Mouse (Mus musculus) limb, embryonic 11.5 days (tissue): ENCODE results near the gene Tnfrsf14. TPM values are rescaled to one million over a fixed set of nuclear protein-coding genes. Genes with fewer than 3 reads are reported as not detected.

ENCODE experiments used
- ATAC-seq: fragments of 200-750 bp; cut with Nextera tagmentation; 2 replicates; pipeline ENCODE4 v1.8.0; 2017; ENCODE audit warnings: low read depth; ENCODE audit not compliant: insufficient number of reproducible peaks, low FRiP score, low TSS enrichment
- DNase-seq: peaks from one replicate; pipeline ENCODE4 v3.0.0-alpha.2; 2015; ENCODE audit warnings: low spot score
- H3K27ac ChIP-seq: fragments of 300-500 bp; sonication (generic); replicated peaks from 2 replicates; pipeline ENCODE4 v1.5.1; 2014; ENCODE audit warnings: low read depth, mild to moderate bottlenecking, low read length
- H3K27me3 ChIP-seq: fragments of 300-500 bp; sonication (generic); 2 replicates; pipeline ENCODE4 v1.6.1; 2014; ENCODE audit warnings: mild to moderate bottlenecking, low read length, mixed read lengths; ENCODE audit not compliant: control insufficient read depth, insufficient read depth
- H3K36me3 ChIP-seq: fragments of 300-500 bp; sonication (generic); 2 replicates; pipeline ENCODE4 v1.6.1; 2014; ENCODE audit warnings: mild to moderate bottlenecking, low read length, moderate library complexity, mixed read lengths; ENCODE audit not compliant: control insufficient read depth, insufficient read depth
- H3K4me1 ChIP-seq: fragments of 300-500 bp; sonication (generic); 2 replicates; pipeline ENCODE4 v1.6.1; 2014; ENCODE audit warnings: low read length, mixed read lengths; ENCODE audit not compliant: control insufficient read depth, insufficient read depth
- H3K4me2 ChIP-seq: fragments of 300-500 bp; sonication (generic); 2 replicates; pipeline ENCODE4 v1.6.1; 2014; ENCODE audit warnings: low read depth, mild to moderate bottlenecking, moderate library complexity; ENCODE audit not compliant: severe bottlenecking
- H3K4me3 ChIP-seq: fragments of 300-500 bp; sonication (generic); 2 replicates; pipeline ENCODE4 v1.5.1; 2014; ENCODE audit warnings: low read depth, low read length
- H3K9ac ChIP-seq: fragments of 300-500 bp; sonication (generic); 2 replicates; pipeline ENCODE4 v1.6.1; 2014; ENCODE audit warnings: mild to moderate bottlenecking, low read length
- H3K9me3 ChIP-seq: fragments of 300-500 bp; sonication (generic); 2 replicates; pipeline ENCODE4 v1.6.1; 2016; ENCODE audit warnings: low read length; ENCODE audit not compliant: control insufficient read depth
- WGBS: fragments of 180-500 bp; shearing (Covaris S2); extraction: QIAGEN DNeasy Blood & Tissue Kit; methylation state at CpG from one replicate; pipeline ENCODE4 v1.1.7; 2014; 5-methylcytosine and 5-hydroxymethylcytosine counted together
- polyA plus RNA-seq: library from polyadenylated mRNA; unstranded; fragments of >200 nt; fragmentation: Nextera tagmentation; extraction: Ambion mirVana; gene quantifications from 2 replicates; pipeline ENCODE4 v1.2.1, GENCODE M21; 2014

The Tnfrsf14 gene
- polyA plus RNA-seq, 1 experiment from 2014 or later: 1.3 TPM

DNA sequence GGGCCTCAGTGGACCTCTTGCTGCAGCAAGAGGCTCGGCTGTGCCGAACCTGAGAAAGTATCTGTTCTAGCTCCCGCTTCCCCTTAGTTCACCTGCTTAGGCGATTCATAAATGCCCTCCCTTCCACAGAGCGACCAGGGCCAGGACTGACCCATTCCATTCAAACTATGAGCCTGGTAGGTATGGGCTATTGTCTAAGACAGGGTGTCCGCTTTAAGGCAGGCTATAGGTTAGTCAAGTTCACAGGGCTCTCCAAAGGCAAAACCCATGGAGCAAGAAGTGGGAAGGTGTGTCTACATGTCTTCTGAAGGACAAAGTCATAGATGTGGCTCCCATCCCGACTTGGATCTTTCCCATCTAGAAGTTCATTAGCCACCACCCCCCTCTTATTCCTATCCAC is 34.3 kb upstream of the Tnfrsf14 start:
- 76% methylated on average over 7 of the region's 7 CpGs for WGBS
- Histone ChIP-seq H3K27me3 (peaks cover 55% of the 10 kb centered on the region), H3K4me2 (no peak overlapping the region), H3K4me3 (no peak overlapping the region), H3K9ac (no peak overlapping the region), H3K36me3 (peaks cover 3% of the 10 kb centered on the region; the same call in 1 of the 2 replicates), H3K4me1 (peaks cover 41% of the 10 kb centered on the region), H3K27ac (no peak overlapping the region), H3K9me3 (no peaks in the 10 kb centered on the region)
- ATAC-seq (no peak), DNase-seq (no peak)

DNA sequence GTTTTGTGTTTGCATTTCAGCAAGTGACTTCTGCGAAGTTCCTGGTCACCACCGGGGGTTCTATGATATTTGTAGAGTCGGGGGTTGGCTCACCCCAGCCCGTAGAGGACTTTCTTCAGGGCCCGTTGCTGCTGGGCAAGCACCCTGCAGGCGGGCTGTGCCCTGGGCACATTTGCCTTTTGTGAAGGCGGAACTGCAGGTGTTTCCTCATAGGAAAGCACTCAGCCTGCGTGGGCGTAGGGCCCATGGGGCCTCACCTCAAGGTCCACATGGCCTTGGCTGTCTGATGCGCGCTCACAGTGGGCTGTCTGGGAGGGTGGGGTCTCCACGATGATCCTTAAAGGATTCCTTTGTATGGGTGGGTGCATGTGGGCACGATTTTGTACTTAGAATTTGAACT is 33.5 kb upstream of the Tnfrsf14 start:
- Histone ChIP-seq H3K36me3 (peaks cover 3% of the 10 kb centered on the region; the same call in 1 of the 2 replicates), H3K4me1 (peaks cover 44% of the 10 kb centered on the region), H3K27me3 (peaks cover 57% of the 10 kb centered on the region), H3K9ac (no peak overlapping the region), H3K9me3 (no peaks in the 10 kb centered on the region), H3K4me2 (peak overlapping the region; percentile 51), H3K27ac (no peak overlapping the region), H3K4me3 (peak overlapping the region; percentile 37)
- 20% methylated on average over 13 of the region's 13 CpGs for WGBS
- DNase-seq (no peak), ATAC-seq (no peak)

DNA sequence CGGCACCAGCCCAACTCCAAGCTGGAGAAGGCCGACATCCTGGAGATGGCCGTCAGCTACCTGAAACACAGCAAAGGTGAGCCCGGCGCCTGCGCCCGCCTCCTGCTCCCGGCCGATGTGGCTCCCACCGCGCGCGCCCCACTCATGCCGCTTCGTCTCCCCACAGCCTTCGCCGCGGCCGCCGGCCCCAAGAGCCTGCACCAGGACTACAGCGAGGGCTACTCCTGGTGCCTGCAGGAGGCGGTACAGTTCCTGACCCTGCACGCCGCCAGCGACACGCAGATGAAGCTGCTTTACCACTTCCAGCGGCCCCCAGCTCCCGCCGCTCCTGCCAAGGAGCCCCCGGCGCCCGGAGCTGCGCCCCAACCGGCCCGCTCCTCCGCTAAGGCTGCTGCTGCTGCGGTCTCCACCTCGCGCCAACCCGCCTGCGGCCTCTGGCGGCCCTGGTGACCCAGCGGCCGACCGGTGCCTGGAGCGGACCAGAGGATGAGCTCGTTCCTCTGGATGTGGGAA is 32.9 kb upstream of the Tnfrsf14 start:
- Histone ChIP-seq H3K27me3 (peaks cover 58% of the 10 kb centered on the region), H3K9ac (peak overlapping the region; percentile 47; the same call in 1 of the 2 replicates), H3K27ac (no peak overlapping the region), H3K4me3 (peak overlapping the region; percentile 37), H3K4me2 (peak overlapping the region; percentile 51), H3K9me3 (no peaks in the 10 kb centered on the region), H3K36me3 (peaks cover 2% of the 10 kb centered on the region; the same call in 1 of the 2 replicates), H3K4me1 (peaks cover 44% of the 10 kb centered on the region)
- under 1% methylated on average over 35 of the region's 47 CpGs for WGBS
- no peak for ATAC-seq
- DNase-seq: peak; percentile 66

DNA sequence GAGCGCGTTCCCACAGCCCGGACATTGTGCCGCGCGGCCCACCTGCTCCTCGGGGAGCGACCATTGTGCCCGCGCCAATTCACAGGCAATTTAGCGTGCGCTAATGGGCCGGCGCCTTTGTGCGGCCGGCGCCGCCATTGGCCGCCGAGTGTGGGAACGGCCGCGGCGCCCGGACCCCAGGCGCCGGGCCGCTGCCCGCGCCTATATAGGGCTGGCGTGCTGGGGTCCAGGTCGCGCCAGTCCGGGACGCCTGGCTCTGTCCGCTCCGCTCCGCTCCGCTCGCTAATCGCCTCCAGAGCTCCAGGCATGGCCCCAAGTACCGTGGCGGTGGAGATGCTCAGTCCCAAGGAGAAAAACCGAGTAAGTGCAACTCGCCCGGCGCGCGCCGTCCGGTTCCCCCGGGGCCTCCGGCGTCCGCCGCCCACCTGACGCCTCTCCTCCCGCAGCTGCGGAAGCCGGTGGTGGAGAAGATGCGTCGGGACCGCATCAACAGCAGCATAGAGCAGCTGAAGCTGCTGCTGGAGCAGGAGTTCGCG is 32.4 kb upstream of the Tnfrsf14 start, which contains the start of gene Hes5:
Gene Hes5 (plus strand): TSS at position 234 of the 536 bp plus-strand sequence.
- ATAC-seq: no peak
- Histone ChIP-seq H3K9ac (peak within 1 kb of the TSS; percentile 47; the same call in 1 of the 2 replicates), H3K9me3 (no peaks in the 10 kb centered on the region), H3K4me3 (peak within 1 kb of the TSS; percentile 37), H3K27me3 (peaks cover 58% of the 10 kb centered on the region), H3K4me1 (peaks cover 44% of the 10 kb centered on the region), H3K27ac (no peak within 1 kb of the TSS), H3K4me2 (peak within 1 kb of the TSS; percentile 51), H3K36me3 (no peaks in the 10 kb centered on the region)
- 1% methylated on average over 65 of the region's 65 CpGs for WGBS
- DNase-seq: peak; percentile 61

DNA sequence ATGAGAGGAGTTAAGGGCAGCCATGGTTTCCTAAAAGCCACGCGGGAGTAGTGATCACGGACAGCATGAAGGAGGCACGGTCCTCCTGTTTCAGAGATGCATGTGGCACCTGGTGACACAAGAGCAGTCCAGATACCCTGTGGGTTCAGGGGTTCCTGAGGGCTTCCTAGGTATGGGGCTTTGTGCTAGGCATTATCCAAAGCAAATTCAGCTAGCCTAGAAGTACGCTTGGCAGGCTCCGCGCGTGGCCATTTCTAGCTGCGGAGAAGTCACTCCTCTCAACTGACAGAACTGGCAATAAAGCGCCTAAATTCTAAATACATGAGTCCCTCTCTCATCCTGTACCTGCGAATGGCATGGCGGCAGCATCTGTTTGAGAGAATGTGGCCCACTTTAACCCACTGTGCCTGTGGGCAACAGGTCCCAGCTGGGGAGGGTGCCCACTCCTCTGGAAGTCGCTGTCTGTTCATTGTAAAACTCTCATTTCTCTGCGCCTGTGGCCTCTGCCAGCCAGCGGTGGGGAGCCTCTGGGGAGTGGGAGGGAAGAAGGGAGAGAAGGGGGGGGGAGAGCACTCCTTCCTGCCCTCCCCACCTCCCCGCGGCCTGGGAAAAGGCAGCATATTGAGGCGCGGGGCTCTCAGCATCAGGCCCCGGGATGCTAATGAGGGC is 31.8 kb upstream of the Tnfrsf14 start:
- H3K27ac ChIP-seq: no peak overlapping the region
- WGBS: 18% methylated on average over 20 of the region's 20 CpGs
- ATAC-seq: no peak

DNA sequence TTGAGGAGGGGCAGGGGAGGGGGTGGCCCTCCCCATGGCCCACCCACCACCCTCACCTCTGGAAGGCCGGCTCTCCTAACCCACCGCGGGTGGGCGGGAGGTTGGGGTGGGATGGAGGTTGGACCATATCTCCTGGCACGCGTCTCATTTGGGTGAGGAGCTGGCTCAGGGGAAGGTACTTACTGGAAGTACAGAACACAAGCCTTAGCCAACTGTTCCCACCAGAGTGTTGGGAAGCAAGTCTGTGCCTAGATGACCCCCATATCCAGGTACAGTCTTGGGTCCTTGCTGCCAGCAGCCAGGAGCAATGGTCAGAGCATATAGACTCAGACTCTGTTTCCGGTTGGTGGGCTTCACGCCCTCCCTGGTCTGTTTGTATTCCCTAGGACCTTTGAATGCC is 30.3 kb upstream of the Tnfrsf14 start:
- H3K4me3 ChIP-seq: peak overlapping the region; percentile 10; the same call in 1 of the 2 replicates
- no peak for DNase-seq
- H3K9me3 ChIP-seq: no peaks in the 10 kb centered on the region
- no peak for ATAC-seq
- no peak overlapping the region; the same call in 1 of the 2 replicates for H3K27ac ChIP-seq
- H3K4me2 ChIP-seq: peak overlapping the region; percentile 36
- peaks cover 63% of the 10 kb centered on the region for H3K27me3 ChIP-seq
- 6% methylated on average over 8 of the region's 8 CpGs for WGBS
- no peaks in the 10 kb centered on the region for H3K36me3 ChIP-seq
- peaks cover 36% of the 10 kb centered on the region for H3K4me1 ChIP-seq
- H3K9ac ChIP-seq: peak overlapping the region; percentile 45; the same call in 1 of the 2 replicates

More for the DNA sequence above, 31.8 kb upstream of the Tnfrsf14 start:
- no peak overlapping the region for H3K9ac ChIP-seq
- no peaks in the 10 kb centered on the region for H3K9me3 ChIP-seq
- H3K4me3 ChIP-seq: peak overlapping the region; percentile 37
- no peak for DNase-seq
- H3K4me1 ChIP-seq: peaks cover 42% of the 10 kb centered on the region
- no peaks in the 10 kb centered on the region for H3K36me3 ChIP-seq
- peaks cover 58% of the 10 kb centered on the region for H3K27me3 ChIP-seq
- H3K4me2 ChIP-seq: peak overlapping the region; percentile 51

DNA sequence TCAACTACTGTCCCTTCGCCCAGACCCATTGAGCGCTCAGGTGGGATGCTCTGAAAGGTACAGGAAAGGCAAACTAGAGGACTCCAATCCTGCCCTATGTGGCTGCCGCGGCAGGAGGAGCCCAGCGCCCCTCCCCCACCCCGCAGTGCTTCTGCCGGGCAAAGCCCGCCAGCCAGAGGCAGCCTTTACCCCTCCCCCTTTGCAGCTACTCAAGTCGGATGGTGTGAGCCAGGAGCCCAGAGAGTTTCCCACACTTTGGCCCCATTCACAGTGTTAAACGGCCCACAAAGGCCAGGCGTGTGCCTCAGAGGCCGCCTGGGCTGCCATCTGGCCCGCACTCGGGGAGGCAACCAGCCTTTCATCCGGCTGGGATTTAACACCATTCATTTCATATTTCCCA is 29.8 kb upstream of the Tnfrsf14 start:
- WGBS: under 1% methylated on average over 15 of the region's 15 CpGs
- H3K4me2 ChIP-seq: peak overlapping the region; percentile 36
- H3K27me3 ChIP-seq: peaks cover 63% of the 10 kb centered on the region
- H3K9ac ChIP-seq: peak overlapping the region; percentile 46
- no peaks in the 10 kb centered on the region for H3K36me3 ChIP-seq
- no peaks in the 10 kb centered on the region for H3K9me3 ChIP-seq
- no peak overlapping the region; the same call in 1 of the 2 replicates for H3K27ac ChIP-seq
- DNase-seq (peak; percentile 80), ATAC-seq (peak; percentile 58)
- H3K4me3 ChIP-seq: peak overlapping the region; percentile 10; the same call in 1 of the 2 replicates
- H3K4me1 ChIP-seq: peaks cover 31% of the 10 kb centered on the region

DNA sequence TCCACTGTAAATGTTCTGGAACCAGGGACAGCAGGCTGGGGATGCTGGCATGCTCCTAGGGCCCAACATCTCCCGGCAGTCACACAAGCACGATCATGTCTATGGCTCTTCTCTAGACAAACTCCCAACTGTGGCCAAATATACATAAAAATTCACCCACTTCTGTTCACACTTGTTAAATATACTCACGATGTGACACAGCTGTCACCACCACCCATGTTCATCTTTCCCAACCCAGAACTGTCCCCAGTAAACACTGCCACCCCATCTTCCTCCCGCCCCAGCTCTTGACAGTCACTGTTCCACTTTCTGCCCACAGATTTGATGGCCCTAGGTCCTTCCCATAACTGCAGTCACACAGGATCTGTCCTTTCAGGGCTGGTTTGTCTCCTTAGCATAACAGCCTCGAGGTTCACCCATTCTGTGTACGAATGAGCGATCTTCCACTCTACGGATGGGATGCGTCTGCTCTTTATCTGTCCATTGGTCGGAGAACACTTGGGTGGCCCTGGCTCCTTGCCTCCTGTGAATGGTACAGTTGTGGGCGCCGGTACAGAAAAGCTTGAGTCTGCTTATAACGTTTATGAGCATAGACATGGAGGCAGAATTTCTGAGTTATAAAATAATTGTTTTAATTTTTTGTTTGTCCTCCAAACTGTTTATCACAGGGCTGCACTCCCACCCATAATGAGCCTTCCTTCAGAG is 29.1 kb upstream of the Tnfrsf14 start:
- Histone ChIP-seq H3K9me3 (no peaks in the 10 kb centered on the region), H3K27me3 (peaks cover 63% of the 10 kb centered on the region), H3K4me1 (peaks cover 31% of the 10 kb centered on the region), H3K4me2 (peak overlapping the region; percentile 36; the same call in 1 of the 2 replicates), H3K27ac (no peak overlapping the region), H3K4me3 (no peak overlapping the region), H3K36me3 (no peaks in the 10 kb centered on the region), H3K9ac (no peak overlapping the region; the same call in 1 of the 2 replicates)
- ATAC-seq (no peak), DNase-seq (no peak)
- 56% methylated on average over 13 of the region's 13 CpGs for WGBS
